Mouse (Mus musculus): ENCODE results near the gene Sorl1. TPM values are rescaled to one million over a fixed set of nuclear protein-coding genes. Genes with fewer than 3 reads are reported as not detected.

The Sorl1 gene
- polyA plus RNA-seq, 1 experiment from 2014 or later, result 13.3 TPM

GRCm38 (mm10) chr9:41940311-41940853 lies 183.7 kb downstream of the Sorl1 start:
- Histone ChIP-seq H3K36me3 (no peaks in the 10 kb centered on the region), H3K9ac (replicated peaks) (no peak overlapping the region), H3K9me3 (replicated peaks) (no peaks in the 10 kb centered on the region), H3K27me3 (replicated peaks) (no peaks in the 10 kb centered on the region), H3K27ac (replicated peaks) (0 out of 2 replicates have a peak overlapping the region, but pooled peaks have one; percentile 3), H3K4me3 (replicated peaks) (no peak overlapping the region), H3K4me1 (peaks cover 39% of the 10 kb centered on the region), H3K4me2 (no peak overlapping the region)
- no peak for ATAC-seq (ENCODE audit: low FRiP score)
- WGBS, result 75% methylated on average over 10 of the region's 10 CpGs

- no peaks in the 10 kb centered on the region for H3K27me3 ChIP-seq (replicated peaks)
- H3K4me3 ChIP-seq (replicated peaks), result no peak overlapping the region
- H3K4me1 ChIP-seq, result peaks cover 57% of the 10 kb centered on the region
- no peak for ATAC-seq (ENCODE audit: low FRiP score)
- no peaks in the 10 kb centered on the region for H3K36me3 ChIP-seq
- no peak overlapping the region for H3K9ac ChIP-seq (replicated peaks)
- no peaks in the 10 kb centered on the region for H3K9me3 ChIP-seq (replicated peaks)
- peak overlapping the region; percentile 87 for H3K27ac ChIP-seq (replicated peaks)
- 43% methylated on average over 8 of the region's 8 CpGs for WGBS
- H3K4me2 ChIP-seq, result no peak overlapping the region; the same call in 1 of the 2 replicates
These were observed 185.6 kb downstream of the Sorl1 start for GRCm38 (mm10) chr9:41938449-41938848.

GRCm38 (mm10) chr9:41937967-41938348 lies 186.1 kb downstream of the Sorl1 start:
- WGBS, result 16% methylated on average over 3 of the region's 3 CpGs
- H3K4me1 ChIP-seq, result peaks cover 57% of the 10 kb centered on the region
- peak overlapping the region; percentile 87 for H3K27ac ChIP-seq (replicated peaks)
- no peak for ATAC-seq (ENCODE audit: low FRiP score)
- no peak overlapping the region for H3K4me3 ChIP-seq (replicated peaks)
- no peaks in the 10 kb centered on the region for H3K9me3 ChIP-seq (replicated peaks)
- no peaks in the 10 kb centered on the region for H3K27me3 ChIP-seq (replicated peaks)
- H3K4me2 ChIP-seq, result no peak overlapping the region; the same call in 1 of the 2 replicates
- no peak overlapping the region for H3K9ac ChIP-seq (replicated peaks)
- H3K36me3 ChIP-seq, result no peaks in the 10 kb centered on the region

- H3K4me1 ChIP-seq, result peaks cover 57% of the 10 kb centered on the region
- H3K4me2 ChIP-seq, result no peak overlapping the region
- H3K27ac ChIP-seq (replicated peaks), result peak overlapping the region; percentile 87
- H3K27me3 ChIP-seq (replicated peaks), result no peaks in the 10 kb centered on the region
- no peak overlapping the region for H3K9ac ChIP-seq (replicated peaks)
- ATAC-seq (ENCODE audit: low FRiP score), result no peak
- H3K9me3 ChIP-seq (replicated peaks), result no peaks in the 10 kb centered on the region
- no peaks in the 10 kb centered on the region for H3K36me3 ChIP-seq
- H3K4me3 ChIP-seq (replicated peaks), result no peak overlapping the region
- 43% methylated on average over 8 of the region's 8 CpGs for WGBS
These were observed 186.6 kb downstream of the Sorl1 start for GRCm38 (mm10) chr9:41937341-41937966.

GRCm38 (mm10) chr9:41936598-41936997 lies 187.5 kb downstream of the Sorl1 start:
- H3K9me3 ChIP-seq (replicated peaks), result no peaks in the 10 kb centered on the region
- peak; percentile 49; the same call in 1 of the 2 replicates for ATAC-seq (ENCODE audit: low FRiP score)
- H3K27ac ChIP-seq (replicated peaks), result peak overlapping the region; percentile 97
- H3K36me3 ChIP-seq, result no peaks in the 10 kb centered on the region
- H3K9ac ChIP-seq (replicated peaks), result no peak overlapping the region
- peaks cover 57% of the 10 kb centered on the region for H3K4me1 ChIP-seq
- no peak overlapping the region for H3K4me3 ChIP-seq (replicated peaks)
- peak overlapping the region; percentile 77; the same call in 1 of the 2 replicates for H3K4me2 ChIP-seq
- no peaks in the 10 kb centered on the region for H3K27me3 ChIP-seq (replicated peaks)
- 5% methylated on average over 1 of the region's 1 CpGs for WGBS

GRCm38 (mm10) chr9:41935979-41936378 lies 188.1 kb downstream of the Sorl1 start:
- Histone ChIP-seq H3K27ac (replicated peaks) (peak overlapping the region; percentile 97), H3K4me2 (peak overlapping the region; percentile 77), H3K4me3 (replicated peaks) (peak overlapping the region; percentile 40), H3K36me3 (no peaks in the 10 kb centered on the region), H3K9me3 (replicated peaks) (no peaks in the 10 kb centered on the region), H3K27me3 (replicated peaks) (no peaks in the 10 kb centered on the region), H3K4me1 (peaks cover 57% of the 10 kb centered on the region), H3K9ac (replicated peaks) (peak overlapping the region; percentile 61)
- peak; percentile 73 for ATAC-seq (ENCODE audit: low FRiP score)
- 2% methylated on average over 10 of the region's 10 CpGs for WGBS

- Histone ChIP-seq H3K4me2 (peak overlapping the region; percentile 77), H3K36me3 (no peaks in the 10 kb centered on the region), H3K9ac (replicated peaks) (peak overlapping the region; percentile 61), H3K27ac (replicated peaks) (peak overlapping the region; percentile 97), H3K9me3 (replicated peaks) (no peaks in the 10 kb centered on the region), H3K4me3 (replicated peaks) (peak overlapping the region; percentile 40), H3K27me3 (replicated peaks) (no peaks in the 10 kb centered on the region), H3K4me1 (peaks cover 55% of the 10 kb centered on the region)
- under 1% methylated on average over 21 of the region's 21 CpGs for WGBS
- peak; percentile 92 for ATAC-seq (ENCODE audit: low FRiP score)
These were observed 188.6 kb downstream of the Sorl1 start for GRCm38 (mm10) chr9:41935373-41935971.

- Histone ChIP-seq H3K9ac (replicated peaks) (peak overlapping the region; percentile 61), H3K27ac (replicated peaks) (peak overlapping the region; percentile 97), H3K27me3 (replicated peaks) (no peaks in the 10 kb centered on the region), H3K9me3 (replicated peaks) (no peaks in the 10 kb centered on the region), H3K36me3 (no peaks in the 10 kb centered on the region), H3K4me1 (peaks cover 51% of the 10 kb centered on the region), H3K4me3 (replicated peaks) (peak overlapping the region; percentile 40), H3K4me2 (peak overlapping the region; percentile 77)
- no peak for ATAC-seq (ENCODE audit: low FRiP score)
- 12% methylated on average over 10 of the region's 10 CpGs for WGBS
These were observed 189.2 kb downstream of the Sorl1 start for GRCm38 (mm10) chr9:41934848-41935372.

- Histone ChIP-seq H3K27me3 (replicated peaks) (no peaks in the 10 kb centered on the region), H3K4me2 (no peak overlapping the region), H3K36me3 (no peaks in the 10 kb centered on the region), H3K27ac (replicated peaks) (no peak overlapping the region), H3K4me3 (replicated peaks) (no peak overlapping the region), H3K4me1 (peaks cover 14% of the 10 kb centered on the region), H3K9me3 (replicated peaks) (no peaks in the 10 kb centered on the region), H3K9ac (replicated peaks) (no peak overlapping the region)
- no peak for ATAC-seq (ENCODE audit: low FRiP score)
- WGBS, result 67% methylated on average over 5 of the region's 5 CpGs
These were observed 194.1 kb downstream of the Sorl1 start for GRCm38 (mm10) chr9:41929986-41930385.

- no peak for ATAC-seq (ENCODE audit: low FRiP score)
- Histone ChIP-seq H3K27me3 (replicated peaks) (no peaks in the 10 kb centered on the region), H3K27ac (replicated peaks) (no peak overlapping the region), H3K4me2 (no peak overlapping the region), H3K4me3 (replicated peaks) (no peak overlapping the region), H3K36me3 (no peaks in the 10 kb centered on the region), H3K9ac (replicated peaks) (no peak overlapping the region), H3K9me3 (replicated peaks) (no peaks in the 10 kb centered on the region), H3K4me1 (no peaks in the 10 kb centered on the region)
- 66% methylated on average over 4 of the region's 4 CpGs for WGBS
These were observed 198.4 kb downstream of the Sorl1 start for GRCm38 (mm10) chr9:41925721-41926120.

- 41% methylated on average over 2 of the region's 2 CpGs for WGBS
- Histone ChIP-seq H3K4me1 (peaks cover 5% of the 10 kb centered on the region), H3K36me3 (no peaks in the 10 kb centered on the region), H3K4me2 (no peak overlapping the region), H3K27me3 (replicated peaks) (no peaks in the 10 kb centered on the region), H3K9me3 (replicated peaks) (no peaks in the 10 kb centered on the region), H3K27ac (replicated peaks) (no peak overlapping the region), H3K9ac (replicated peaks) (no peak overlapping the region), H3K4me3 (replicated peaks) (no peak overlapping the region)
- ATAC-seq (ENCODE audit: low FRiP score), result no peak
These were observed 200.0 kb downstream of the Sorl1 start for GRCm38 (mm10) chr9:41924140-41924539.

- H3K9me3 ChIP-seq (replicated peaks), result no peaks in the 10 kb centered on the region
- no peak overlapping the region for H3K27ac ChIP-seq (replicated peaks)
- H3K4me1 ChIP-seq, result peaks cover 15% of the 10 kb centered on the region
- no peak overlapping the region for H3K4me3 ChIP-seq (replicated peaks)
- 86% methylated on average over 6 of the region's 6 CpGs for WGBS
- no peaks in the 10 kb centered on the region for H3K36me3 ChIP-seq
- H3K4me2 ChIP-seq, result no peak overlapping the region
- no peaks in the 10 kb centered on the region for H3K27me3 ChIP-seq (replicated peaks)
- H3K9ac ChIP-seq (replicated peaks), result no peak overlapping the region
- no peak for ATAC-seq (ENCODE audit: low FRiP score)
These were observed 201.7 kb downstream of the Sorl1 start for GRCm38 (mm10) chr9:41922416-41922815.
